Mouse (Mus musculus) embryonic facial prominence, embryonic 11.5 days (tissue): ENCODE measurements at regions not wholly inside any gene's neighbourhood (a gene's known extent, or its start where the extent isn't known, plus 50 kb on each side); places are given as distances from the start of the nearest gene placed in this dataset.
A peak's percentile ranks its signal among the peaks of the same experiment; 100 is the strongest.

Experiments used
- ATAC-seq: fragments of 200-750 bp; cut with Nextera tagmentation; replicated peaks from 2 replicates; pipeline ENCODE4 v1.8.0; 2017; ENCODE audit warnings: low read depth; ENCODE audit not compliant: insufficient number of reproducible peaks, low FRiP score, low TSS enrichment
- DNase-seq: peaks from one replicate; pipeline ENCODE4 v3.0.0-alpha.2; 2015; ENCODE audit warnings: low spot score
- H3K27ac ChIP-seq: fragments of 300-500 bp; sonication (generic); replicated peaks from 2 replicates; pipeline ENCODE4 v1.5.1; 2014; ENCODE audit warnings: mild to moderate bottlenecking, low read depth, low read length, control low read depth
- H3K27me3 ChIP-seq: fragments of 300-500 bp; sonication (generic); 2 replicates; pipeline ENCODE4 v1.6.1; 2014; ENCODE audit warnings: mild to moderate bottlenecking, low read length, moderate library complexity, mixed read lengths; ENCODE audit not compliant: control insufficient read depth, insufficient read depth
- H3K36me3 ChIP-seq: fragments of 300-500 bp; sonication (generic); replicated peaks from 2 replicates; pipeline ENCODE4 v1.6.1; 2014; ENCODE audit warnings: low read depth, mild to moderate bottlenecking, low read length, moderate library complexity, mixed read lengths; ENCODE audit not compliant: control insufficient read depth, insufficient read depth
- H3K4me1 ChIP-seq: fragments of 300-500 bp; sonication (generic); 2 replicates; pipeline ENCODE4 v1.6.1; 2014; ENCODE audit warnings: low read length, mixed read lengths; ENCODE audit not compliant: control insufficient read depth, insufficient read depth
- H3K4me2 ChIP-seq: fragments of 300-500 bp; sonication (generic); 2 replicates; pipeline ENCODE4 v1.6.1; 2014; ENCODE audit warnings: low read depth, mild to moderate bottlenecking, control low read depth, low read length, moderate library complexity
- H3K4me3 ChIP-seq: fragments of 300-500 bp; sonication (generic); 2 replicates; pipeline ENCODE4 v1.5.1; 2014; ENCODE audit warnings: low read depth, low read length, control low read depth
- H3K9ac ChIP-seq: fragments of 300-500 bp; sonication (generic); replicated peaks from 2 replicates; pipeline ENCODE4 v1.6.1; 2014; ENCODE audit warnings: mild to moderate bottlenecking, control low read depth, low read length
- H3K9me3 ChIP-seq: fragments of 300-500 bp; sonication (generic); replicated peaks from 2 replicates; pipeline ENCODE4 v1.6.1; 2016; ENCODE audit warnings: mild to moderate bottlenecking, low read length, inconsistent platforms, mixed read lengths; ENCODE audit not compliant: control insufficient read depth
- WGBS: fragments of 180-500 bp; shearing (Covaris S2); extraction: QIAGEN DNeasy Blood & Tissue Kit; methylation state at CpG from one replicate; pipeline ENCODE4 v1.1.7; 2014; 5-methylcytosine and 5-hydroxymethylcytosine counted together

- peaks cover 8% of the 10 kb centered on the region for H3K4me1 ChIP-seq
- H3K27me3 ChIP-seq = no peaks in the 10 kb centered on the region; the same call in 1 of the 2 replicates
- no peak overlapping the region for H3K9ac ChIP-seq
- DNase-seq = no peak
- no peaks in the 10 kb centered on the region for H3K36me3 ChIP-seq
- no peak overlapping the region for H3K4me2 ChIP-seq
- H3K27ac ChIP-seq = no peak overlapping the region
- no peaks in the 10 kb centered on the region for H3K9me3 ChIP-seq
- no peak overlapping the region for H3K4me3 ChIP-seq
- no peak for ATAC-seq
- 87% methylated on average over 9 of the region's 9 CpGs for WGBS
Measured at GRCm38 (mm10) chr9:47354866-47355265, 175.1 kb upstream of the Cadm1 start.

GRCm38 (mm10) chr9:47357756-47358399 is 172.1 kb upstream of the Cadm1 start:
- H3K36me3 ChIP-seq = no peaks in the 10 kb centered on the region
- ATAC-seq (peak; percentile 63; the same call in 1 of the 2 replicates), DNase-seq (peak; percentile 28)
- no peaks in the 10 kb centered on the region for H3K27me3 ChIP-seq
- 75% methylated on average over 17 of the region's 17 CpGs for WGBS
- H3K27ac ChIP-seq = no peak overlapping the region
- H3K9ac ChIP-seq = no peak overlapping the region
- no peak overlapping the region for H3K4me2 ChIP-seq
- H3K9me3 ChIP-seq = no peaks in the 10 kb centered on the region
- H3K4me1 ChIP-seq = peaks cover 4% of the 10 kb centered on the region
- H3K4me3 ChIP-seq = no peak overlapping the region

- Histone ChIP-seq H3K27ac (no peak overlapping the region), H3K4me1 (peaks cover 1% of the 10 kb centered on the region), H3K4me3 (no peak overlapping the region), H3K9me3 (no peaks in the 10 kb centered on the region), H3K4me2 (no peak overlapping the region), H3K9ac (no peak overlapping the region), H3K36me3 (no peaks in the 10 kb centered on the region), H3K27me3 (no peaks in the 10 kb centered on the region)
- DNase-seq = no peak
- WGBS = 83% methylated on average over 4 of the region's 4 CpGs
- ATAC-seq = no peak; the same call in 1 of the 2 replicates
Measured at GRCm38 (mm10) chr9:47358400-47358767, 171.6 kb upstream of the Cadm1 start.

GRCm38 (mm10) chr9:47363086-47363485 is 166.9 kb upstream of the Cadm1 start:
- H3K4me1 ChIP-seq = no peaks in the 10 kb centered on the region
- no peak overlapping the region for H3K4me3 ChIP-seq
- ATAC-seq (no peak), DNase-seq (peak; percentile 30)
- 12% methylated on average over 11 of the region's 11 CpGs for WGBS
- no peaks in the 10 kb centered on the region for H3K9me3 ChIP-seq
- H3K27me3 ChIP-seq = peaks cover 2% of the 10 kb centered on the region; the same call in 1 of the 2 replicates
- no peaks in the 10 kb centered on the region for H3K36me3 ChIP-seq
- H3K4me2 ChIP-seq = no peak overlapping the region
- H3K27ac ChIP-seq = no peak overlapping the region
- H3K9ac ChIP-seq = 0 out of 2 replicates have a peak overlapping the region, but pooled peaks have one; percentile 23

- no peak overlapping the region for H3K27ac ChIP-seq
- H3K9me3 ChIP-seq = no peaks in the 10 kb centered on the region
- peaks cover 6% of the 10 kb centered on the region for H3K4me1 ChIP-seq
- WGBS = 55% methylated on average over 3 of the region's 3 CpGs
- no peaks in the 10 kb centered on the region for H3K36me3 ChIP-seq
- peaks cover 2% of the 10 kb centered on the region; the same call in 1 of the 2 replicates for H3K27me3 ChIP-seq
- H3K9ac ChIP-seq = no peak overlapping the region
- ATAC-seq (no peak), DNase-seq (no peak)
- H3K4me3 ChIP-seq = no peak overlapping the region
- no peak overlapping the region for H3K4me2 ChIP-seq
Measured at GRCm38 (mm10) chr9:47364762-47365161, 165.2 kb upstream of the Cadm1 start.

- no peak overlapping the region; the same call in 1 of the 2 replicates for H3K4me3 ChIP-seq
- ATAC-seq (peak; percentile 40), DNase-seq (peak; percentile 37)
- 10% methylated on average over 17 of the region's 17 CpGs for WGBS
- no peak overlapping the region for H3K27ac ChIP-seq
- no peak overlapping the region for H3K9ac ChIP-seq
- no peaks in the 10 kb centered on the region for H3K9me3 ChIP-seq
- H3K4me1 ChIP-seq = peaks cover 6% of the 10 kb centered on the region
- no peaks in the 10 kb centered on the region for H3K36me3 ChIP-seq
- H3K4me2 ChIP-seq = peak overlapping the region; percentile 72
- H3K27me3 ChIP-seq = peaks cover 2% of the 10 kb centered on the region; the same call in 1 of the 2 replicates
Measured at GRCm38 (mm10) chr9:47367266-47367957, 162.6 kb upstream of the Cadm1 start.

- no peak overlapping the region for H3K27ac ChIP-seq
- peak; percentile 57; the same call in 1 of the 2 replicates for ATAC-seq
Measured at GRCm38 (mm10) chr9:47368015-47368901, 161.7 kb upstream of the Cadm1 start.

More at GRCm38 (mm10) chr9:47368015-47368901, 161.7 kb upstream of the Cadm1 start:
- peak; percentile 60 for DNase-seq
- Histone ChIP-seq H3K27me3 (peaks cover 2% of the 10 kb centered on the region; the same call in 1 of the 2 replicates), H3K9ac (peak overlapping the region; percentile 43), H3K4me2 (peak overlapping the region; percentile 72), H3K36me3 (no peaks in the 10 kb centered on the region), H3K9me3 (no peaks in the 10 kb centered on the region), H3K4me1 (peaks cover 6% of the 10 kb centered on the region), H3K4me3 (peak overlapping the region; percentile 23)
- WGBS = under 1% methylated on average over 30 of the region's 31 CpGs
